35 mouse cellular contexts compared by ENCODE assay signal in the genomic region with DNA sequence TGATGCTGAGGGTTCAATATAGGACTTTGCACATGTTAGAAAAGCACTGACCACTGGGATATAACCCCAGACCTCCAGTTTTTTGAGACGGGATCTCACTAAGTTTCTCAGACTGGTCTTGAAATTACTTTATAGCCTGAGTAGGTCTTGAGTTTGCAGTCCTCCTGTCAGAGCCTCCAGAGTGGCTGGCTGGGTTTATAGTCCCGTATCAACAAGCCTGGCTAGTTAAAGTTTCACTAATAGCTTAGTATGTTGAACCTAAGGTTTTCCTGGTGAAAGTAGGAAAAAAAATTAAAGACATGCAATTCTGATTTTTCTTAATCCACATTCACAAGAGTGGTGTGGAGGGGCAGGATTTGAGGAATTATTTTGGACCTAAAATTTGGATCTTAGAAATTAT. TPM values are rescaled to one million over a fixed set of nuclear protein-coding genes. Genes with fewer than 3 reads are reported as not detected.
"Had no signal": no experiment of that assay in that cellular context is flagged by ENCODE, and none has a peak within 500 bp of the region (broad histone marks: within the 10 kb centered on the region; RNA-seq: fewer than 3 reads in every experiment).

No protein-coding gene starts in this region.

- H3K9me3 ChIP-seq: forebrain, embryonic 15.5 days; heart, embryonic 13.5 days; heart, embryonic 15.5 days; hindbrain, embryonic 13.5 days; hindbrain, embryonic 15.5 days; kidney, embryonic 15.5 days; limb, embryonic 10.5 days; limb, embryonic 12.5 days; liver, embryonic 12.5 days had no signal

- H3K4me3 ChIP-seq: forebrain, embryonic 15.5 days; heart, embryonic 13.5 days; heart, embryonic 15.5 days; hindbrain, embryonic 13.5 days; hindbrain, embryonic 15.5 days; kidney, embryonic 15.5 days; left cerebral cortex, adult 2 months; limb, embryonic 10.5 days; limb, embryonic 12.5 days; liver, embryonic 12.5 days had no signal

- ATAC-seq: forebrain, embryonic 15.5 days; forebrain, postnatal 0 days; hindbrain, postnatal 0 days; liver, embryonic 12.5 days had no signal

- DNase-seq: forebrain, postnatal 0 days; gastrocnemius, postnatal 14 days; gastrocnemius, postnatal 36 days; heart, adult 18-20 months; heart, postnatal 14 days; heart, postnatal 36 days; kidney, adult 18-20 months; kidney, postnatal 14 days; kidney, postnatal 36 days; layer of hippocampus, adult 9-11 months; liver had no signal

- H3K4me2 ChIP-seq: forebrain, embryonic 15.5 days; heart, embryonic 11.5 days; heart, embryonic 13.5 days; heart, embryonic 15.5 days; hindbrain, embryonic 13.5 days; hindbrain, embryonic 15.5 days; kidney, embryonic 15.5 days; limb, embryonic 12.5 days; liver, embryonic 12.5 days had no signal

- H3K36me3 ChIP-seq: forebrain, embryonic 15.5 days; heart, embryonic 13.5 days; heart, embryonic 15.5 days; hindbrain, embryonic 13.5 days; hindbrain, embryonic 15.5 days; kidney, embryonic 15.5 days; limb, embryonic 10.5 days; limb, embryonic 12.5 days; liver, embryonic 12.5 days had no signal

- H3K9ac ChIP-seq: forebrain, embryonic 15.5 days; forebrain, postnatal 0 days; heart, embryonic 13.5 days; heart, embryonic 15.5 days; hindbrain, embryonic 13.5 days; hindbrain, embryonic 15.5 days; kidney, embryonic 15.5 days; limb, embryonic 12.5 days; liver, embryonic 12.5 days; liver, embryonic 14.5 days had no signal

- H3K27ac ChIP-seq: forebrain, embryonic 15.5 days; heart, embryonic 13.5 days; heart, embryonic 15.5 days; hindbrain, embryonic 13.5 days; hindbrain, embryonic 15.5 days; hindbrain, postnatal 0 days; kidney, embryonic 15.5 days; kidney, postnatal 0 days; left cerebral cortex, adult 2 months; limb, embryonic 10.5 days; limb, embryonic 12.5 days; liver, embryonic 12.5 days; liver, embryonic 14.5 days had no signal

RNA-seq across cellular contexts. Expression of gene Gpx5, which starts 46.3 kb away (rescaled TPM):
- total RNA-seq: forebrain, postnatal 0 days; gastrocnemius, adult 18-20 months; gastrocnemius, adult 8-10 months; gastrocnemius, postnatal 14 days; gastrocnemius, postnatal 36 days; heart, adult 18-20 months; heart, postnatal 14 days; heart, postnatal 36 days; hematopoietic stem cell, adult 5-6 weeks; hindbrain, postnatal 0 days; layer of hippocampus, adult 18-20 months; layer of hippocampus, adult 8-10 months; layer of hippocampus, postnatal 25 days; left cerebral cortex, adult 2 months; left cerebral cortex, postnatal 14 days; left cerebral cortex, postnatal 36 days had no signal
- polyA plus RNA-seq: forebrain, embryonic 15.5 days; forebrain, postnatal 0 days; heart, embryonic 11.5 days; heart, embryonic 13.5 days; heart, embryonic 15.5 days; heart, postnatal 0 days; hindbrain, embryonic 11.5 days; hindbrain, embryonic 13.5 days; hindbrain, embryonic 15.5 days; hindbrain, postnatal 0 days; kidney, embryonic 15.5 days; kidney, postnatal 0 days; limb, embryonic 10.5 days; limb, embryonic 12.5 days; liver, embryonic 12.5 days; liver, embryonic 14.5 days had no signal
